Mouse (Mus musculus): ENCODE data around the gene Wfikkn2.
A peak's percentile ranks its signal among the peaks of the same experiment; 100 is the strongest.

Gene Wfikkn2

DNA sequence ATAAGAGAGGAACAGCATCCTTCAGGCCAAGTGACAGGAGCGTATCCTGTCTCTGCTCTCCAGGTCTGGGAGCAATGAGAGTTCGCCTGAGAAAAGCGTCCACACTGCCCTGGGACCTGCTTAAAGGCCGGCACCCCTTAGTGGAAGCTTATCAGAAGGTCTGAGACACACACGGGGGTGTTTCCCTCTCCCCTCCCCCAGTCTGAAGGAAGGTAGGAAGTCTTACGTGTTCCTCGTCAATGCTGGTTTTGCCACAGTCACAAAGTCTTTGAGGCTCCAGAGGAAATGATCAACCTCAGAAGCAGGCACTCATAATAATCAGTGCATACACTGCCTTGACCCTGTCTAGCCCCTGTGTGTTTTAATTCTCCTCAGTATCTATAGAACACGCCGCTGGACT, 22.3 kb downstream of the Wfikkn2 start:
- DNase-seq (ENCODE audit: low spot score in 2 of 2), result no peak

DNA sequence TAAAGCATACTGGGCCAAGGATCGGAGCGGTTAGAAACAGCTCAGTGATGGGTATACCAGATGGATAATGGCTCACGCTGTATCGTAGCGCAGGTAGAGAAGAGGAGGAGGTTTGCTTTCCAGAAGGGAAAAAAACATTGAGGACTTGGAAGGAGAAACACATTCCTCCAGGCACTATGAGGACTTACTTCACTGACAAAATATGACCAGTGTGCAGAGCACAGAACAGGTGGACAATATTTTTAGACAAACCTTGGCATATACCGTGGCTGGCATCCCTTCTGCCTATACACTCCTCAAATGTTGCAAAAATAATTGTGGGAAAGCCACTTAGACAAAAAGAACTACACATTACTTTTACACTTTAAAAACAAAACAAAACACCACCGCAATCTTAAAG, 24.5 kb downstream of the Wfikkn2 start:
- DNase-seq (ENCODE audit: low spot score in 2 of 2), result no peak

DNA sequence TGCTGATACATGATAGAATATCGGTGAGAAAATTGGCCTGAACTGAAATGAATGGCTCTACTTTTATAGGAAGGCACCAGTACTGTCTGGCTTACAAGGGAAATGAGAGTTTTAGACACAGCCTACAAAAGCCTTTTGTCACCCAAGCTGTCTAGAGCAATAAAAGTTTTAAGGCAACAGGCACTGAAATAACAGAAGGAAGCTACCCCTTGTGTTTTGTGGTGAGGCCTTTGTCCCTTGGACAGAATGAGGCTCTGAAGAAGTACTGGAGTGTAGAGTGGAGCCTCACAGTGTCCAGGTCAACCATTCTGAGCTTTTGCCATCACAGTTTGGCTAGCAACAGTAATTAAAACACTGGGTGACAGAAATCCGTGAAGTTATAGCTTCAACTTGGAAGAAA, 29.6 kb downstream of the Wfikkn2 start:
- no peak for DNase-seq (ENCODE audit: low spot score in 2 of 2)

DNA sequence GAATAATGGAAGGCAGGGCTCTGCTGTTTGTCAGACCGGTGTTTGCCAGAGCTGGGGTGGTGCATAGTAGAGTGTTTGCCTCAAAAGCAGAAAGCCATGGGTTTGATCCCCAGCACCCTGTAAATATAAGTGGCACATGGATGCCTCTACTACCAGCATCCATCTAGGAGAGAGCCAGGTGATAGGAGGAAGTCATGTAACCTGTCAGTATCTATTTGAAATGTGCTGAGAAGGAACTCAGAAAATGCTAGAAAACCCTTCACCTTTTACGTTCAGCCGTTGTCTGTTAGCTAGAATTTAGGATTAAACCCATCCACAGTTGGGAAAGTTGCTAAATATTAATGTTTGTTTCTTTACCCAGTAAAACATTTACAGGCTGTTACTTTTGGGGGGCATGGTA, 30.2 kb downstream of the Wfikkn2 start:
- no peak for DNase-seq (ENCODE audit: low spot score in 2 of 2)

DNA sequence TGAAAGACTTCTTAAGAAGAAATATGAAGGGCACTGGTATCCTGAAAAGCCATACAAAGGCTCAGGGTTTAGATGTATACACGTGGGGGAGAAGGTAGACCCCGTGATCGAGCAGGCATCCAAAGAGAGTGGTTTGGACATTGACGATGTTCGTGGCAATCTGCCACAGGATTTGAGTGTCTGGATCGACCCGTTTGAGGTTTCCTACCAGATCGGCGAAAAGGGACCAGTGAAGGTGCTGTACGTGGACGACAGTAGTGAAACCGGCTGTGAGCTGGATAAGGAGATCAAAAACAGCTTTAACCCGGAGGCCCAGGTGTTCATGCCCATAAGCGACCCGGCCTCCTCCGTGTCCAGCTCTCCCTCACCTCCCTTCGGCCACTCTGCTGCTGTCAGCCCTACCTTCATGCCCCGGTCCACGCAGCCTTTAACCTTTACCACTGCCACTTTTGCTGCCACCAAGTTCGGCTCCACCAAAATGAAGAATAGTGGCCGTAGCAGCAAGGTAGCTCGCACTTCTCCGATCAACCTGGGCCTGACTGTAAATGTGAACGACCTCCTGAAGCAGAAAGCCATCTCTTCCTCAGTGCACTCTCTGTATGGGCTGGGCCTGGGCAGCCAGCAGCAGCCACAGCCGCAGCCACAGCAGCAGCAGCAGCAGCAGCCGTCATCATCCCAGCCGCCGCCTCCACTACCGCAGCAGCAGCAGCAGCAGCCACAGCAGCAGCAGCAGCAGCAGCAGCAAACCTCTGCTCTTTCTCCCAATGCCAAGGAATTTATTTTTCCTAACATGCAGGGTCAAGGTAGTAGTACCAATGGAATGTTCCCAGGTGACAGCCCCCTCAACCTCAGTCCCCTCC, 31.8 kb downstream of the Wfikkn2 start:
- no peak for DNase-seq (ENCODE audit: low spot score in 2 of 2)

DNA sequence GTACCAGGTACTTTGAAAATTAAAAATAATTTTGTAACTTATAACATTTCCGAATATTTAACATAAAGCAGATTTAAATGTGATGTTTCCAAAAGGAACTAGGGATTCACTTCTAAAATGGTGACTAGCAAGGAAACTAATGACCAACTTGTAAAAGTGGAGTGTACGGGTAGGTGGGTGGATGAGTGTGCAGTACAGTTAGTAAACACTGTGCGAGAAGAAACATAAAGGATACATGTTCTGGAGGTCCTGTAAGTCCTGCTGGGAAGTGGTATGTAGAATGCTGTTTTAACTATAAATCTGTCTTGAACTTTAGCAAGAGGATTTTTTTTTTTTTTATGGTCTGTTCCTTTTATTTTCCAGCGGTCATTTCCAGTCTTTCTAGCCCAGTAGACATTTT, 32.8 kb downstream of the Wfikkn2 start:
- no peak for DNase-seq (ENCODE audit: low spot score in 2 of 2)

DNA sequence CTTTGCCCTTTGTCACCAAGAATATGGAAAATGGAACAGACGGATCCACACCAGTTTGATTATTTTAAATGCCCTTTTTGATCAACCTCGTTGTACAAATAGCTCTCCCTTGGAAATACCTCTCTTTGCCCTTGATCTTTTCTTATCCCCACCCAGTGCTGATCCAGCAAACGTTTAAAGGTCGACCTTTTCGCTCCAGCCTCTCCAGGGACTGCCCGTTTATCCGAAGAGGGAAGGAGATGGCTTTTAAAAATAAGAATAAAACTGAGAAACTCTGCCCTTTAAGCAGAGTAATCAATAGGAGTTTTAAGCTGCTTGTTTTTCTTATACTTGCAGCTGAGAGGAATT, 33.3 kb downstream of the Wfikkn2 start:
- no peak for DNase-seq (ENCODE audit: low spot score in 2 of 2)

DNA sequence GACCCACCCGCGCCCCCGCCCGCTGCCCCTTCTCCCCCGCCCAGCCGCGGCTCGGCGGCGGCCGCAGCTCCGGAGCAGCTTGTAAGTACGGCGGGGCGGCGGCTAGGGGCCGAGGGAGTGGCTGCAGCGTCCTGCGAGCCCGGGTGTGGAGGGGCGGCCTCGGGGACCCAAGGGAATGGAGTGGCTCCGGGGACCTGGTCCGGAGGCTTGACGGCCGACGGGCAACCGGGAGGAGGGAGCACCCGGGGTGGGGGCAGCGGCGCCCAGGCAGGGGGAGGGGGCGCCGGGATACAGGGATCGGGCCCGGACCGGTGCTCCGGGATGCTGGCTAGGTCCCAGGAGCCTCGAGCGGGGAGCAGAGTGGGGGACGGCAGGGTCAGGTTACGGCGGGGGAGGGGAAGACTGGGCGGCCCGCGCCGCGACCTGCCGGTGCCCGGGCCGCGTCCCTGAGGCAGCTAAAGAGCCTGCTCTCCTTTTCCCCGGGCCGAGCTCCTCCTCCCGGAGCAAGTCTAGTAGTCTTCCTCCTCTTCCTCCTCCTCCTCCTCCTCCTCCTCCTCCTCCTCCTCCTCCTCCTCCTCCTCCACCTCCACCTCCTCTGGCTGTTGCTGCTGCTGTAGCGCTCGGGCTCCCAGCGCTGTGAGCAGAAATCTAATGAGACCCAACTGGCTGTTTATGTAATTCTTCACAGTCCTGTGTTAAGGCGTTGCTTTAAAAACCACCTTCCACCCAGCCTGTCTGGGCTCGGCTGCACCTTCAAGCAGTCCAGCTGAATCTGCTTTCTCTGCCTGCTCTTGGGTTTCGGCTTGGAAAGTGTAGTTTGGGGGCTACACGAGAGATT, 33.9 kb downstream of the Wfikkn2 start:
- peak; percentile 77 for DNase-seq (ENCODE audit: low spot score in 2 of 2)

DNA sequence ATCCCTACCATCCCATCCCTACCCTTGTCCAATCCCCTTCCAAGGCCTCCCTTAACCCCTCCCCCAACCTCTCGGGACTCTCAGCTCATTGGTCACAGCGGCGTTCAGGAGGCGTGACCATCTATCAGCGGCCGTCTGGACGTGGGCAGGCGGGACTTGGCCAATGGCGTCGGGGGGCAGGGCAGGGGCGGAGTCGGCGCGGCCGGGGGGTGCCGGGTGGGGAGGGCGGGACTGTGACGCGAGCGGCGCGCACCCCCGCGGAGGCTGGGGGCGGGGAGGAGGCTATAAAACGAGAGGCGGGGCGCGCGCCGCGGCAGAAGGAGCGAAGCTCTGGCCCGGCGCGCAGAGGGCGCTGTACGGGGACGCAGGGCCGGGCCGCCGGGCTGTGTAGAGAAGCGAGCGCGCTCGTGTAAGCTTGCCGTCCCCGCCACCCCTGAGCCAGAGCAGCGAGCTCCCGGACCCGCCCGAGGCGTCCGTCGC, 34.6 kb downstream of the Wfikkn2 start, which contains the start of gene Tob1:
TSS of gene Tob1 (plus strand) at position 331 of the 480 bp plus-strand sequence.
- peak; percentile 98 for DNase-seq (ENCODE audit: low spot score in 2 of 2)

DNA sequence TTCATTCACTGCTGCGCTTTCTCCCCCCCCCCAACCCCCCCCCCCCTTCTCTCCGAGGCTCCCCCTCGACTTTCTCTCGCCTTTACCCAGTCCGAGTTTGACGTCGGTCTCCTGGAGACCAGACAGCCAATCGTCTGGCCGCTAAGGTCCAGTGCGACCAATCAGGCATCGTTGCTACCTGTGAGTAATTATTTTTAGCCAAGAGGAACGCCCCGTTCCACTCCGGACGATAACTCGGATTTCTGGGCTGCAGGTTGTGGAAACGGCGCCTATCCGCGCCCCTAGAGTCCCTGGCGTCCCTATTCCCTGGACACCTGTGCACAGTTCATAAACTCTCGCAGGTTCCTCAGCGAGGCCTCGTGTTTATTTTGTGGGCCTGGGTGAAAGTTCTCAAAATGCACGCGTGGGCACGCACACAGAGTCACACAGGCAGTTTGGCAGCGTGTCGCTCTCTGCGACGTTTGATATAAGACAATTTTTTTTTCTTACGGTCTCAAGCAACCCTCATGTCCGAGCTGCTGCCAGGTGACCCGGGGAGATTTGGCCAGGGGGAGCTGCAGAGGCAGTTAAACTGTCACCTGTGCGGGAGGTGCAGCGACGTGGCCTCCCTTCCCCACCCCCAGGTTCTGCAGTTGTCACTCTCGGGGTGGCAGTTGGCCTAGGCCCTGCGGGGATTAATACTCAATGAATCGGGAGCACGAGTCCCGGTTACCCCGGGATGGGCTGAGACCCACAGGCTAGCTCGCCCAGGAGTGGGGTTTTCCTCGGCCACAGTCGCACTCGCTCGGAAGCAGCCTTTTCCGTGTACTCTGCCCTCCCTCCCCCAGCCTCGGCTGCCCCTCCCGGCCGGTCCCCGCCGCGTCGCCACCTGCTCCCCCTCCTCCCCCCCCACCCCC, 35.4 kb downstream of the Wfikkn2 start:
- DNase-seq (ENCODE audit: low spot score in 2 of 2), result peak; percentile 95

DNA sequence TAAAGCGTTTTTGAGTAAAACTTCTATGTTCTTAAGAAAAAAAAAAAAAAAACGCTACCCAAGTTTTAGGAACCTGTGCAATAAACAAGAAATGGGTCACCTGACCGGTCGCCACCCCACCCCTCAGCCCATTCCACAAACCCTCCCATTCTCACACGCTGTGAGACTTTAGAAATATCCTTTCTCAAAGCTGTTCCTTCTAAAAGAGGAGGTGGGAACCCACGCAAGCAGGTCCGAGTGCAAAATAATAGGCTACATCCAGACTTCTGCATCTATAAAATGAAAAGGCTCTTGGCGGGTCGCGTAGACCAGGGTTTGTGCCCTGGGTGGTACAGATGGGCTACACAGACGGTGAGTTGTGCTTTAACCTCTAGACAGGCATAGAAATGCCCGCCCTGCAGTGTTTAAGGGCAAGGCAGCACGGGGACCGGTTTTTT, 36.1 kb downstream of the Wfikkn2 start:
- DNase-seq (ENCODE audit: low spot score in 2 of 2), result no peak

DNA sequence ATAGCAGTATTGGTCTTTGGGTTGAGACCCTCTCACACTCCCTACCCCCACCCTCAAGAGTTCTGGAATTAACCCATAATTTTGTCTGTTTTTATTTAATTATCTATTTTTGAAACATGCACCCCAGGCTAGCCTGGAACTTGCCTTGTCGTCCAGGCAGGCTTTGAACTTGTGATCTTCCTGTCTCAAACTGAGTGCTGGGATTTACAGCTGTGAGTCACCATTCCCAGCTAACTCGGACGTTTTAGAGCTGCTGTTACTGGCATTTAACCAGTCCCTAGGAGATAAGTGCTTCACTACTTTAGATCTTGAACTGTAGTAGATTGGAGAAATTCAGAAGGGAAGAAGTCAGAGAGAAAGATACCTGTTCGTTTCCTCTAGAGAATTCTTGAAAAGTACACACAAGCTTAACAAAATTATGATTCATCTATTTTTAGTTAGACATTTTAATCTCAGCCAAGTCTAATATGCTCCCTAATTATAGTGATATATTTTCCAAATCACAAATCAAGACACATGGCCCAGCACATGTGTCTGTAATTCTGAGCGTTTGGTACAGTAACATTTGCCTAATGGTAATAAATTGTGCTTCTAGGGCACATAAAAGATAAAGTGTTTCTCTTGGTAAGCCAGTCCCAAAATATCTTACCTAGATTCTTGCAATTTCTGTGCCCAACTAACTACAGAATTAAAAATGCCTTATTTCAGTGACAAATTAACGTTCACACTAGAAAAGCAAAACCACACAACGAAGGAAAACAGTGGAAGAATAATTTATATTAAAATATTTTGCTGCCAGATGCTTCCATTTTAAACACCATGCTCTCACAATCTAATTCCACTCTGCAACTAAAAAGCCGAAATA, 36.8 kb downstream of the Wfikkn2 start:
- DNase-seq (ENCODE audit: low spot score in 2 of 2), result no peak

DNA sequence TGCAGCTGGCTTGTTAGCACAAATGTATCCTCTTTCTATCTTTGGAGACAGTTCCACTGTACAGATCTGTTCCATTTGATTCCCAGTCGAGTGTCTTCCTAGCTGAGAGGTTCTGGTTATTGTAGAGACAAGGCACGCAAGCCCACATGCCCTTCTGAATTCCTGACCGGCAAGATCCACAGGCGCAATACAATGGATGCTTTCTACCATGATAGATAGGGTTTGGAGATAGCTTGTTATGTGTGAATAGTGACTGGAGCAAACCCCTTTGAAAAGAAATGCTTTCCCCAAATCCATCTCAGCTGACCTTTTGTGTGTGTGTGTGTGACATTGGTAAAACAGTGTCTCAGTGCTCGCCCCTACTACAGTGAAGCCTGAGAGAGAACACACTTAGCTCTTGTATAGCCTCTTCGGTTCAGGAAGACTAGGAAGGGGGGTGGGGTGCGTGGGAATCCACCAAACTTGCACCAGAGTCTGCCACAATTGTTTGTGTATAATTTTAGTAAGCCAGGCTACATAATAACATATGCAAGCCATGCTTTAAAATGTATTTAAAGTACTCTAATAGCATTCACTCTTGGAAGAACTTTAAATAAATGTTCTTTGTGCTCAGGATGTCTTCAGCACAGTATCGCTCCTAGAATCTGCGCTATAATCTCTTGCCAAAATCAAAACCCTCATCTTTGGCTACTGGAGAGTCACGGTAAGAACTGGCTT, 39.2 kb downstream of the Wfikkn2 start:
- DNase-seq (ENCODE audit: low spot score in 2 of 2), result no peak

DNA sequence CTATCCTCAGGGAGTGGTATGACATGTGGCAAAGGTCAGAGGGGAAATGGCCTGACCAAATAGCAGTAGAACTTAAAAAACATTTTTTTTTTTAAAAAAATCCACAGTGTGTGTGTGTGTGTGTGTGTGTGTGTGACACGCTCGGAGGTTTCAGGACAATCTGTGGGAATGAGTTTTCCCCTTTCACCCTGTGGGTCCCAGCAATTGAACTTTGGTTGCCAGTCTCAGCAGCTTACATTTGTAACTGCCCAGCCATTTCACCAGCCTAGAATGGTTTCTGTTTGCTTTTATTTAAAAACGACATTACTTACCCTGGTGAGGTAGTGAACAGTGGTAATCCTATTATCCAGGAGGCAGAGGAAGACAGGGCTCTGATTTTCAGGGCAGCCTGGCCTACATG, 42.7 kb downstream of the Wfikkn2 start:
- DNase-seq (ENCODE audit: low spot score in 2 of 2), result no peak

DNA sequence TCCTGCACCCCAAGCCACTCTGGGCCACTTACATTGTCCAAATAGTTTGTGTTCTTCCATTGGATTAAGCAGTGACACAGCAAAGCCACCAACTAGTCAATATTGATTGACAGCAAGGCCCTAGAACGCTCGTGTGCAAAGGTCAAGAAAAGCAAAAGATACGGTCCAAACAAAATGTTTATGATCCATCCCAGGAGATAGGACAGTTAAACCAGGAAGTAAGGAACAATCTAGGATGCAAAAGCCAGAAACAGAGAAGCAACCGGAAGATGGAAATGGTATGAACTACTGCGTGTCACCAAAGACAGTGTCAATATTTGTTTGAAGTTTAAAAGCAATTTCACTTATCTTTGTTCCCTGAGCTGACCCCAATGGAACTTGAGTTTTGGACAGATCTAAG, 43.7 kb downstream of the Wfikkn2 start:
- no peak for DNase-seq (ENCODE audit: low spot score in 2 of 2)

DNA sequence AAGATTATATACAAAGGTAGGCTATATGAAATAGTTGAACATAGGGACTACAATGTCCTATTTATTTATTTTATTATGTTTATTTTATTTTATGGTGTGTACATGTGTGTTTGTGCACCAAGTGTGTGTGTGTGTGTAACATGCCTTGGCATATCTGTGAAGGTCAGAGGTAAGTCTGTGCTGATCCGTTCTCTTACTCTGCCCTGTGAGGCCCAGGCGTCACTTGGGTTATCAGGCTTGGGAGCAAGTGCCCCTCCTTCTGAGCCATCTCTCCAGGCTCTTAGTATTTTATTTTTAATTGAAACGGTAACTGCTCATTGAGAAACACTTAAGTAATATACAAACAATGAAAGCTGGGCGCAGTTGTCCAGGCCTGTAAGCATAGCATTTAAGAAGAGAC, 45.4 kb downstream of the Wfikkn2 start:
- no peak for DNase-seq (ENCODE audit: low spot score in 2 of 2)

DNA sequence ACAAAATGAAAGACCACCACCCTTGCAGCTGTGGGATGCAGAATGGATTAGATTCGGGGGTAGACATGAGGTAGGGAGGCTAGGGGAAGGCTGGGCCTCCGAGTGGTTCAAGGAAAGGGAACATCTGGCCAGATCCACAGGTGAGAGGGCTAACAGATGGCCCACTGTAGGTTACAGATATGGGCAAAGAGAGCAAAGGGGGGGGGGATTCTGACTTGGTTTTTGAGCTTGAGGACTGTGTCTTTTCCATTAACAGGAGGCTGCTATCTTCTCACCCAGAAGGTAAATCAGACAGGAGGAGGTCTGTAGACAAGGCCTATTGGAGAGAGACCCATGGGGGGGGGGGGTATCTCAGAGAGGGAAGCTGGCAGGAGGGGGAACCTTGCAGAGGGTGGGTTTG, 46.0 kb downstream of the Wfikkn2 start:
- no peak for DNase-seq (ENCODE audit: low spot score in 2 of 2)

DNA sequence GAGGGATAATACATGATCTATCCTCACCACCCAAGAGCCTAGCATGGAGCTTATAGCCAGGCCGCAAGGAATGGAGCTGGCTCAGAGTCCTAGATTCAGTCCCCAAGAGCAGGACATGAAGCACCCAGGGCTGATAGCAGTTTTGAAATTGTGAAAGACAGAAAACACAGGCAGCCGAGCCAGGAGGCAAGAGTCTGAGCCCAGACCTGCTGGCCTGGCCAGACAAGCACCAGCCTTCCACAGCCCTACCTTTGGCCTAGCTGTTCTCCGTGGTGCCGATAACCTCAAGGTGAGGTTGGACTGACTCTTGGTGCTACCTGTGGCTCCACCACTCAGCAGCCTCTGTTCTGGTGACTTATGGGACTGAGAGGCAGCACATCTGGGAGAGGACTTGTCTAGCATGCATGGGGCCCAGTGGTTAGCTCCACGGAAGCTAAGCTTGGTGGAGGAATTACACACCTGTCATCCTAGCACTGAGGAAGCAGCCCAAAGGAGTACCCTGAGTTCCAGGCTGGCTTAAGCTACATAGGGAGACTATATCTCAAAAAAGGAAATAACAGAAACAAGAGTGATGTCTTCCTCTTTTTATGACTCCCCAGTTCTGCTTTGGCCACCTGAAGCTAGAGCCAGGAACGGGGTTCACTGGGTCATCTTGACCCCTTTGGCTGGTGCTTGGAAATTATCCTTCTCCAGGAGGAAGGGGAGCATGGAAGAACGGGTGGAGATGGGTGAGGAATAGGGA, 47.2 kb downstream of the Wfikkn2 start:
- no peak for DNase-seq (ENCODE audit: low spot score in 2 of 2)

DNA sequence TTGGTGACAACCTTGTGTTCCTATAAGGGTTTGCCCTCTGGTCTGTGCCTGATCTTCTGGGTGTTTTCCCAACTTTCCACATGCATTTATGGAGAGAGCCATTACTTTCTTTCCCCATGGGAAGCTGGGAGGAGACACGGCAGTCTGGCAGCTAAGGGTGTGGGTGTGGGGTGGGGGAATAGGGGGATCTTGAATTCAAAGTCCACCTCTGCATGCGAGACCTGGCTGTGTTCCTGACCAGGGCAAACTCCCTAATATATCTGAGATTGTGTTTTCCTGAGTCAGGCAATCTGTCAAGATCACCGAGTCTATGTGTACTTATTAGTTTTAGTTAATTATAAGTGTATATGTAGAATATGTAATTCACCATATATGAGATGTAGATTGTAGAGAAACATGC, 49.5 kb downstream of the Wfikkn2 start:
- no peak for DNase-seq (ENCODE audit: low spot score in 2 of 2)

Data from heart, adult 9 months (tissue).